Mouse (Mus musculus) cerebellum, adult 9-10 months (tissue): Measurements from ENCODE around the gene Ppil1.

Source experiments
- DNase-seq: peaks from one replicate; pipeline ENCODE4 v3.0.0; 2022

Ppil1 gene

GRCm38 (mm10) chr17:29263840-29264633, at the start of gene Ppil1:
Ppil1 (minus strand) TSS chr17:29264186.
- DNase-seq = peak; percentile 85

- no peak for DNase-seq
These were observed 49.3 kb upstream of the Ppil1 start for GRCm38 (mm10) chr17:29313300-29313699.

- no peak for DNase-seq
These were observed 48.1 kb upstream of the Ppil1 start for GRCm38 (mm10) chr17:29312082-29312481.

GRCm38 (mm10) chr17:29311602-29312001, 47.6 kb upstream of the Ppil1 start:
- no peak for DNase-seq

- DNase-seq = no peak
These were observed 46.2 kb upstream of the Ppil1 start for GRCm38 (mm10) chr17:29310056-29310623.

- DNase-seq = no peak
These were observed 41.9 kb upstream of the Ppil1 start for GRCm38 (mm10) chr17:29305871-29306270.

- DNase-seq = peak; percentile 54
These were observed 41.2 kb upstream of the Ppil1 start for GRCm38 (mm10) chr17:29305058-29305806.

- no peak for DNase-seq
These were observed 40.5 kb upstream of the Ppil1 start for GRCm38 (mm10) chr17:29304376-29305057.

- no peak for DNase-seq
These were observed 39.9 kb upstream of the Ppil1 start for GRCm38 (mm10) chr17:29303856-29304255.

GRCm38 (mm10) chr17:29303087-29303486, 39.1 kb upstream of the Ppil1 start:
- no peak for DNase-seq

- no peak for DNase-seq
These were observed 38.2 kb upstream of the Ppil1 start for GRCm38 (mm10) chr17:29302149-29302548.

GRCm38 (mm10) chr17:29301421-29301820, 37.4 kb upstream of the Ppil1 start:
- no peak for DNase-seq

- DNase-seq = no peak
These were observed 36.9 kb upstream of the Ppil1 start for GRCm38 (mm10) chr17:29300926-29301325.

GRCm38 (mm10) chr17:29299282-29299681, 35.3 kb upstream of the Ppil1 start:
- DNase-seq = no peak

- no peak for DNase-seq
These were observed 33.8 kb upstream of the Ppil1 start for GRCm38 (mm10) chr17:29297813-29298212.

- DNase-seq = no peak
These were observed 33.3 kb upstream of the Ppil1 start for GRCm38 (mm10) chr17:29297321-29297720.

- no peak for DNase-seq
These were observed 31.8 kb upstream of the Ppil1 start for GRCm38 (mm10) chr17:29295835-29296234.

GRCm38 (mm10) chr17:29293807-29294605, 30.0 kb upstream of the Ppil1 start:
- DNase-seq = no peak

GRCm38 (mm10) chr17:29292996-29293395, 29.0 kb upstream of the Ppil1 start:
- DNase-seq = no peak

- DNase-seq = no peak
These were observed 27.8 kb upstream of the Ppil1 start for GRCm38 (mm10) chr17:29291793-29292192.

- DNase-seq = no peak
These were observed 18.4 kb upstream of the Ppil1 start for GRCm38 (mm10) chr17:29282216-29282952.

GRCm38 (mm10) chr17:29281541-29281940, 17.6 kb upstream of the Ppil1 start:
- DNase-seq = no peak
